Mouse (Mus musculus): ENCODE measurements at regions not wholly inside any gene's neighbourhood (a gene's known extent, or its start where the extent isn't known, plus 50 kb on each side); places are given as distances from the start of the nearest gene placed in this dataset.

GRCm38 (mm10) chr9:17226475-17227090 is 725.5 kb upstream of the Fat3 start:
- DNase-seq, result no peak
- no peak overlapping the region for H3K27ac ChIP-seq (ENCODE audit: insufficient read depth, low read length)
- TF ChIP-seq CTCF (IDR thresholded peaks at IDR 0.05; ENCODE audit: borderline replicate concordance, insufficient read depth, low read depth, low read length), result no peak
- TF ChIP-seq POLR2A (IDR thresholded peaks at IDR 0.05; ENCODE audit: borderline replicate concordance, insufficient read depth, low read length), result no peak
- H3K27me3 ChIP-seq (ENCODE audit: control insufficient read depth, insufficient read depth, low read length), result no peaks in the 10 kb centered on the region
- H3K4me1 ChIP-seq (ENCODE audit: control insufficient read depth, insufficient read depth, low read length), result no peaks in the 10 kb centered on the region
- no peak overlapping the region for H3K4me3 ChIP-seq (replicated peaks; ENCODE audit: insufficient read depth, low read depth, low read length)
- WGBS, result 83% methylated on average over 3 of the region's 3 CpGs

GRCm38 (mm10) chr9:17195339-17195738 is 694.3 kb upstream of the Fat3 start:
- Histone ChIP-seq H3K27ac (ENCODE audit: insufficient read depth, low read length) (no peak overlapping the region), H3K27me3 (ENCODE audit: control insufficient read depth, insufficient read depth, low read length) (no peaks in the 10 kb centered on the region), H3K4me1 (ENCODE audit: control insufficient read depth, insufficient read depth, low read length) (no peaks in the 10 kb centered on the region), H3K4me3 (replicated peaks; ENCODE audit: insufficient read depth, low read depth, low read length) (no peak overlapping the region)
- no peak for TF ChIP-seq CTCF (IDR thresholded peaks at IDR 0.05; ENCODE audit: borderline replicate concordance, insufficient read depth, low read depth, low read length)
- TF ChIP-seq POLR2A (IDR thresholded peaks at IDR 0.05; ENCODE audit: borderline replicate concordance, insufficient read depth, low read length), result no peak
- no peak for DNase-seq

DNA sequence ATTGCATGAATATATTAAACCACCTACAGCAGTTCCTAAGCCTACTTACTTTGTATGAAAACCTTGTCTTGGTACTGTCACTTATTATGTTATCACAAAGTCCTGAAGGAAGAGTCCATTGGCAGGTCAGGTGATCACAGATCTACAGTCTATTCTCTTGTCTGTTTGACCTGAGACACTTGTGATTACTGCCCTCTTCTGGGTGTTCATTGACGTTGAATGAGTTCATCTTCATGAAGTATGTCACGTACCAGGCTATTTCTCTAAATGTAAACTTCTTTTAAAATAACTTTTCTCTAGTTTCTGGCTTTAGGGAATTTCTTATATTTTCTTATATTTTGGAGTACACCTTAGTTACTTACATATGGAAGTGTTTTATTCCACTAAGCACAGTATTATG is 688.5 kb upstream of the Fat3 start:
- no peak for DNase-seq
- WGBS, result 80% methylated on average over 2 of the region's 2 CpGs
- H3K27ac ChIP-seq (ENCODE audit: insufficient read depth, low read length), result no peak overlapping the region
- no peaks in the 10 kb centered on the region for H3K4me1 ChIP-seq (ENCODE audit: control insufficient read depth, insufficient read depth, low read length)
- no peak for TF ChIP-seq CTCF (IDR thresholded peaks at IDR 0.05; ENCODE audit: borderline replicate concordance, insufficient read depth, low read depth, low read length)
- no peak for TF ChIP-seq POLR2A (IDR thresholded peaks at IDR 0.05; ENCODE audit: borderline replicate concordance, insufficient read depth, low read length)
- H3K27me3 ChIP-seq (ENCODE audit: control insufficient read depth, insufficient read depth, low read length), result no peaks in the 10 kb centered on the region
- no peak overlapping the region for H3K4me3 ChIP-seq (replicated peaks; ENCODE audit: insufficient read depth, low read depth, low read length)

DNA sequence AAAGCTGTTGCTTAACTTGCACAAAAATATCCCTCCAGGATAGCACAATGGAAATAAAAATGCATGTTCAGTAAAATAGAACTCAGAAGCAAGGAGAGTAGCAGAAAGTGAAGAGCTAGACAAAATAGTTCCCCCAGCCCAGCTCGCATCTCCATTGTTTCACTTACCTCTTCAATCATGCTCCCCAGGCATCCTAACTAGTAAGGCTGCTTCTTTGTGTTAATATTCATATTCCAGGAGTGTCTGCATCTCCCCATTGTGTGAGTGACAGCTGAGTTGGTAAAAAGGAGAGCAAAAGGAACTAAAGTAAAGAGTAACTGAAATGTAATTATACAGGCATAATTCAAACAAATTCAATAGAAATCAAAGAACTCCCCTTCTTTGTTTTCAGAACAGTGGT is 667.1 kb upstream of the Fat3 start:
- H3K4me1 ChIP-seq (ENCODE audit: control insufficient read depth, insufficient read depth, low read length), result no peaks in the 10 kb centered on the region
- no peaks in the 10 kb centered on the region for H3K27me3 ChIP-seq (ENCODE audit: control insufficient read depth, insufficient read depth, low read length)
- DNase-seq, result no peak
- WGBS, result 14% methylated on average over 1 of the region's 1 CpGs
- no peak overlapping the region for H3K4me3 ChIP-seq (replicated peaks; ENCODE audit: insufficient read depth, low read depth, low read length)
- H3K27ac ChIP-seq (ENCODE audit: insufficient read depth, low read length), result no peak overlapping the region
- no peak for TF ChIP-seq CTCF (IDR thresholded peaks at IDR 0.05; ENCODE audit: borderline replicate concordance, insufficient read depth, low read depth, low read length)
- TF ChIP-seq POLR2A (IDR thresholded peaks at IDR 0.05; ENCODE audit: borderline replicate concordance, insufficient read depth, low read length), result no peak

GRCm38 (mm10) chr9:17166331-17166730 is 665.2 kb upstream of the Fat3 start:
- Histone ChIP-seq H3K4me1 (ENCODE audit: control insufficient read depth, insufficient read depth, low read length) (no peaks in the 10 kb centered on the region), H3K27ac (ENCODE audit: insufficient read depth, low read length) (no peak overlapping the region), H3K27me3 (ENCODE audit: control insufficient read depth, insufficient read depth, low read length) (no peaks in the 10 kb centered on the region), H3K4me3 (replicated peaks; ENCODE audit: insufficient read depth, low read depth, low read length) (no peak overlapping the region)
- TF ChIP-seq POLR2A (IDR thresholded peaks at IDR 0.05; ENCODE audit: borderline replicate concordance, insufficient read depth, low read length) (no peak), CTCF (IDR thresholded peaks at IDR 0.05; ENCODE audit: borderline replicate concordance, insufficient read depth, low read depth, low read length) (no peak)
- no peak for DNase-seq
- 83% methylated on average over 1 of the region's 1 CpGs for WGBS

- Histone ChIP-seq H3K27me3 (ENCODE audit: control insufficient read depth, insufficient read depth, low read length) (no peaks in the 10 kb centered on the region), H3K4me1 (ENCODE audit: control insufficient read depth, insufficient read depth, low read length) (no peaks in the 10 kb centered on the region), H3K27ac (ENCODE audit: insufficient read depth, low read length) (no peak overlapping the region), H3K4me3 (replicated peaks; ENCODE audit: insufficient read depth, low read depth, low read length) (no peak overlapping the region)
- TF ChIP-seq POLR2A (IDR thresholded peaks at IDR 0.05; ENCODE audit: borderline replicate concordance, insufficient read depth, low read length), result no peak
- TF ChIP-seq CTCF (IDR thresholded peaks at IDR 0.05; ENCODE audit: borderline replicate concordance, insufficient read depth, low read depth, low read length), result no peak
- WGBS, result 66% methylated on average over 5 of the region's 5 CpGs
- DNase-seq, result no peak
Measured at GRCm38 (mm10) chr9:17158481-17159366, 657.6 kb upstream of the Fat3 start.

DNA sequence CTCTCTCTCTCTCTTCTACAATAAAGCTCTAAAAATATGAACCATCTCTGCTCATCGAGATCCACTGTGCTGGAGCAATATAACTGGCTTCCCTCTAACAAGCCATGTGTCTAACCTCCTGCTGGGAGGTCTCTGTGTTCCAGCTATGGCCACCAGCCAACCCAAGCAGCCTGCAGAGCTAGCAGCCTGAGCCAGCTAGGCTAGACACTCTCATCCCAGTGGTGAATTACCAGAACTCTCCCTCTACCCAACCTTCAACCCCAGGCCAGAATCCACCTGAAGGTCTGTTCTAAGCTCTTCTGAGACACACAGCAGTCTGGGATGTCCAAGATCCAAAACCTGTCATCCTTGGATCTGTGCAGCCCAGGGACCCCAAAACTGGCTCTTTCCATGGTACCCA is 651.3 kb upstream of the Fat3 start:
- TF ChIP-seq POLR2A (IDR thresholded peaks at IDR 0.05; ENCODE audit: borderline replicate concordance, insufficient read depth, low read length), result no peak
- no peak for TF ChIP-seq CTCF (IDR thresholded peaks at IDR 0.05; ENCODE audit: borderline replicate concordance, insufficient read depth, low read depth, low read length)
- H3K4me1 ChIP-seq (ENCODE audit: control insufficient read depth, insufficient read depth, low read length), result peaks cover 2% of the 10 kb centered on the region; the same call in 1 of the 2 replicates
- no peak overlapping the region for H3K27ac ChIP-seq (ENCODE audit: insufficient read depth, low read length)
- DNase-seq, result peak; percentile 46 to 59
- 0% methylated on average over 1 of the region's 1 CpGs for WGBS
- no peak overlapping the region for H3K4me3 ChIP-seq (replicated peaks; ENCODE audit: insufficient read depth, low read depth, low read length)
- no peaks in the 10 kb centered on the region for H3K27me3 ChIP-seq (ENCODE audit: control insufficient read depth, insufficient read depth, low read length)

DNA sequence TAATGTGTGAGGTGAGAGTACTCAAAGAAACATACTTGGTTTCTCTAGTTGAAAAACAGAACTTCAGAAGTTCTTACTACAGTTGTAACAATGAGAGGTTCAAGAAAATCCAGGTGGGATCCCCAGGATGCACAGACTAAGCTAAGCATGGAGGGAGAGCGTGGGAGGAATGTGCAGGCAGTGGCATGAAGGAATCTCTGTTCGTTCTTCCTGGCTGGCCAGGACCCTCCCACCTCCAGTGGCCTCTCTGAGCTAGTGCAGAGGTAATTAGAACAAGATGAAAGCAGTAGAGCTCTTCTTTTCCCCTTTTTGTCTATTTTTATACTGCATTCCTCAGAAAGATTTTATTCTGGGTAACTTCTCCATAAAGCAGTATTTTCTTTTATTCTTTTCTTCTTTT is 648.3 kb upstream of the Fat3 start:
- no peak overlapping the region for H3K27ac ChIP-seq (ENCODE audit: insufficient read depth, low read length)
- peaks cover 2% of the 10 kb centered on the region; the same call in 1 of the 2 replicates for H3K4me1 ChIP-seq (ENCODE audit: control insufficient read depth, insufficient read depth, low read length)
- no peak overlapping the region for H3K4me3 ChIP-seq (replicated peaks; ENCODE audit: insufficient read depth, low read depth, low read length)
- TF ChIP-seq CTCF (IDR thresholded peaks at IDR 0.05; ENCODE audit: borderline replicate concordance, insufficient read depth, low read depth, low read length), result no peak
- no peak for TF ChIP-seq POLR2A (IDR thresholded peaks at IDR 0.05; ENCODE audit: borderline replicate concordance, insufficient read depth, low read length)
- no peaks in the 10 kb centered on the region for H3K27me3 ChIP-seq (ENCODE audit: control insufficient read depth, insufficient read depth, low read length)
- no peak for DNase-seq
- WGBS, result 67% methylated on average over 2 of the region's 2 CpGs

All from cerebellum, adult 2 months (tissue).